Comparison of ENCODE assay signal across 12 mouse cellular contexts in genomic region chr1:92144868-92145534, GRCm38 (mm10). TPM values are rescaled to one million over a fixed set of nuclear protein-coding genes. Genes with fewer than 3 reads are reported as not detected.
DNase-seq lines count a peak whose midpoint lies in the region; ATAC-seq lines count a peak whose summit lies in the region.
"Had no signal": no experiment of that assay in that cellular context is flagged by ENCODE, and none has a peak within 500 bp of the region (broad histone marks: within the 10 kb centered on the region; RNA-seq: fewer than 3 reads in every experiment).

No protein-coding gene starts in this region.

- no peaks in the 10 kb centered on the region for H3K27me3 ChIP-seq in heart, embryonic 13.5 days (replicated peaks)
- no peaks in the 10 kb centered on the region for H3K27me3 ChIP-seq in midbrain, embryonic 10.5 days (ENCODE audit: low read depth, poor library complexity, severe bottlenecking)
- H3K27me3 ChIP-seq in midbrain, embryonic 13.5 days: no peaks in the 10 kb centered on the region
- H3K27me3 ChIP-seq: Patski had no signal

- H3K27ac ChIP-seq in heart, embryonic 13.5 days (replicated peaks): no peak overlapping the region
- H3K27ac ChIP-seq in midbrain, embryonic 10.5 days (replicated peaks): 0 out of 2 replicates have a peak overlapping the region, but pooled peaks have one; percentile 7
- no peak overlapping the region for H3K27ac ChIP-seq in midbrain, embryonic 13.5 days

- H3K4me1 ChIP-seq in heart, embryonic 13.5 days: peaks cover 42% of the 10 kb centered on the region
- H3K4me1 ChIP-seq in midbrain, embryonic 10.5 days: peaks cover 13% of the 10 kb centered on the region
- H3K4me1 ChIP-seq in midbrain, embryonic 13.5 days (replicated peaks): peaks cover 19% of the 10 kb centered on the region; the same call in 1 of the 2 replicates

- H3K4me2 ChIP-seq in heart, embryonic 13.5 days: no peak overlapping the region
- no peak overlapping the region for H3K4me2 ChIP-seq in midbrain, embryonic 13.5 days (replicated peaks)
- H3K4me2 ChIP-seq: midbrain, embryonic 11.5 days had no signal

- intact Hi-C loops in gastrocnemius, postnatal 14 days (cut with DNase I; ENCODE audit: low total_unique reads): no loop called here

- ATAC-seq in heart, embryonic 13.5 days (ENCODE audit: extremely low read depth, insufficient number of reproducible peaks, low FRiP score, low TSS enrichment): no peak
- ATAC-seq in midbrain, embryonic 13.5 days: no peak
- ATAC-seq: Patski had no signal

- H3K36me3 ChIP-seq in heart, embryonic 13.5 days: peaks cover 11% of the 10 kb centered on the region
- H3K36me3 ChIP-seq in midbrain, embryonic 10.5 days: peaks cover 37% of the 10 kb centered on the region
- 0 out of 2 replicates have a peak, but pooled peaks cover 17% of the 10 kb centered on the region for H3K36me3 ChIP-seq in midbrain, embryonic 13.5 days

- H3K9me3 ChIP-seq in heart, embryonic 13.5 days: no peaks in the 10 kb centered on the region
- no peaks in the 10 kb centered on the region for H3K9me3 ChIP-seq in midbrain, embryonic 10.5 days (replicated peaks)
- H3K9me3 ChIP-seq in midbrain, embryonic 13.5 days: no peaks in the 10 kb centered on the region

- H3K4me3 ChIP-seq in heart, embryonic 13.5 days: no peak overlapping the region
- no peak overlapping the region for H3K4me3 ChIP-seq in midbrain, embryonic 10.5 days
- H3K4me3 ChIP-seq in midbrain, embryonic 13.5 days (replicated peaks): no peak overlapping the region

- DNase-seq in heart, adult 8-10 months (ENCODE audit: low spot score): no peak
- no peak for DNase-seq in midbrain, embryonic 10.5 days (ENCODE audit: low spot score)
- DNase-seq in gastrocnemius, postnatal 14 days: peak; percentile 42
- DNase-seq in skeletal muscle tissue, adult 2 months (ENCODE audit: low read depth, low spot score): peak; percentile 32
- no peak for DNase-seq in T-cell, adult 2 months (ENCODE audit: low spot score)
- DNase-seq in embryo, embryonic 9.5 days (ENCODE audit: extremely low spot score): no peak
- DNase-seq: cerebellum, adult 9-10 months; layer of hippocampus, postnatal 36 days had no signal

- 78% methylated on average over 6 of the region's 6 CpGs for WGBS in heart, embryonic 13.5 days
- WGBS in midbrain, embryonic 10.5 days: 83% methylated on average over 6 of the region's 6 CpGs
- WGBS in midbrain, embryonic 13.5 days: 82% methylated on average over 6 of the region's 6 CpGs

- H3K9ac ChIP-seq in heart, embryonic 13.5 days: 0 out of 2 replicates have a peak overlapping the region, but pooled peaks have one; percentile 33
- H3K9ac ChIP-seq in midbrain, embryonic 13.5 days (replicated peaks): no peak overlapping the region

RNA-seq across cellular contexts. Expression of gene Hdac4, which starts 50.5 kb away (rescaled TPM):
- 8.4 and 9.0 TPM in 2 replicates for polyA plus RNA-seq in heart, embryonic 13.5 days (2015; fragmentation: Nextera tagmentation; extraction: Ambion mirVana)
- 10 to 100 TPM; 45.6 to 69.5 (median 56.6) TPM for total RNA-seq in heart, adult 8-10 months (2022)
- 20.1 and 22.3 TPM in 2 replicates for polyA plus RNA-seq in midbrain, embryonic 10.5 days (2016; fragmentation: Nextera tagmentation; extraction: Ambion mirVana)
- 24.3 and 25.6 TPM in 2 replicates for polyA plus RNA-seq in midbrain, embryonic 13.5 days (2015; fragmentation: Nextera tagmentation; extraction: Ambion mirVana)
- total RNA-seq in gastrocnemius, postnatal 14 days (2021): 10 to 100 TPM; 38.8 to 40.8 TPM

Comparison
In these comparisons a context has a peak if more than half of its experiments do, and no peak if none do; other contexts are left out.
1. DNase-seq: peak in gastrocnemius, postnatal 14 days (single experiment) and skeletal muscle tissue, adult 2 months (single experiment); none in heart, adult 8-10 months (single experiment), midbrain, embryonic 10.5 days (single experiment), T-cell, adult 2 months (single experiment) and embryo, embryonic 9.5 days (single experiment).